Mouse (Mus musculus) cerebellum, adult 2 months (tissue): ENCODE results near the gene Poldip2. TPM values are rescaled to one million over a fixed set of nuclear protein-coding genes. Genes with fewer than 3 reads are reported as not detected.
A peak's percentile ranks its signal among the peaks of the same experiment; 100 is the strongest.
"Not testable (repeated sequence)": the region's sequence is repeated elsewhere in the genome, so short reads cannot be mapped to it uniquely, and the experiment has no call there.

Experiments used
- DNase-seq, 2 experiments: peaks; one replicate each; pipeline ENCODE4 v3.0.0; 2021
- H3K27ac ChIP-seq: fragments of 200-500 bp; 2 replicates; pipeline ENCODE4 v1.5.1; 2012; ENCODE audit warnings: low read length, control low read depth, inconsistent platforms; ENCODE audit not compliant: insufficient read depth
- H3K27me3 ChIP-seq: fragments of 200-500 bp; 2 replicates; pipeline ENCODE4 v1.6.1; 2012; ENCODE audit warnings: inconsistent platforms, mild to moderate bottlenecking, low read length, moderate library complexity; ENCODE audit not compliant: control insufficient read depth, insufficient read depth
- H3K4me1 ChIP-seq: fragments of 200-500 bp; 2 replicates; pipeline ENCODE4 v1.6.1; 2011; ENCODE audit warnings: low read length; ENCODE audit not compliant: control insufficient read depth, insufficient read depth
- H3K4me3 ChIP-seq: fragments of 200-500 bp; replicated peaks from 2 replicates; pipeline ENCODE3; 2011; ENCODE audit warnings: mild to moderate bottlenecking, low read depth, low read length, control low read depth; ENCODE audit not compliant: insufficient read depth
- CTCF ChIP-seq: fragments of 200-500 bp; IDR thresholded peaks from 2 replicates; pipeline ENCODE4 v1.5.1; 2011; ENCODE audit warnings: low read depth, mild to moderate bottlenecking, control low read depth, low read length, moderate library complexity, borderline replicate concordance; ENCODE audit not compliant: insufficient read depth
- POLR2A ChIP-seq: fragments of 200-500 bp; IDR thresholded peaks from 2 replicates; pipeline ENCODE4 v1.6.1; 2011; ENCODE audit warnings: low read length, control low read depth, borderline replicate concordance; ENCODE audit not compliant: insufficient read depth
- WGBS: fragments of 180-500 bp; shearing (Covaris S2); methylation state at CpG from one replicate; pipeline ENCODE4 v1.1.7; 2018; 5-methylcytosine and 5-hydroxymethylcytosine counted together
- polyA plus RNA-seq: library from polyadenylated mRNA; depleted of rRNA; stranded (reverse); fragments of >200 nt; gene quantifications from 2 replicates; pipeline ENCODE4 v1.2.3, GENCODE M21; 2012

The Poldip2 gene
- polyA plus RNA-seq, 1 experiment = 133 TPM

DNA sequence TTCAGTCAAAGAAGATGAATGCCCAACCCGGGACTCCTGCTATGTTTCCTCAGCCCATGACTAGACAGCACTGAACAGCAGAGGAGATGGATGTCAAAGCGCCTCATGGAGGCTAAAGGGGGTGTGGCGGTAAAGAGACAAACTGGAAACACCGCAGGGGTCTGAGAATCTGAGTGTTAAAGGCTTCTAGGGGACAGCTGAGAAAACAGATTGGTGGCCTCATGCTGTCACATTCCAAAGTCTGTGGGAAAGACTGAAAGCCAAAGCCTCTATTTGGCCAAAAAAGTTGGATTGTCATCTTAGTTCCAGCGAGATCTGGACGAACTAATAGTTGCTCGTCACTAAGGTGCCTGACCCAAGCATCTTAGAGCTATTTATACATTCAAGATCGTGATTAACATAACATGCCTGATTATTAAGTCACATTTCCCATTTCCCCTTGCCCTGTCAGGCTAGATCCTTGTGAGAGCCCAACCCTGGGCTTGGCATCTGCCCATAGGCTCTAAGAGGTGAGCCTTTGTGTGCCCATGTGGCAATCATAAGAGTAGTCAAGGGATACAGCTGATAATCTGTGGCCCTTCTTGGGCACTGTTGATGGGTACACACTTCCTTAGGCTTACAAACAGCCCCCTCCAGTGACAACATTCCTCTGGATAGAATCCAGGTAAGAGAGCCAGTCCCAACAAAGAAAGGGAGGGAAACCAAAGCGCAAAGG is 11.4 kb downstream of the Poldip2 start:
- no peak for DNase-seq
- 20% methylated on average over 9 of the region's 9 CpGs for WGBS
- Histone ChIP-seq H3K27me3 (no peaks in the 10 kb centered on the region), H3K27ac (peak overlapping the region; percentile 10; the same call in 1 of the 2 replicates), H3K4me1 (peaks cover 3% of the 10 kb centered on the region; the same call in 1 of the 2 replicates), H3K4me3 (no peak overlapping the region)
- TF ChIP-seq POLR2A (no peak), CTCF (no peak)

DNA sequence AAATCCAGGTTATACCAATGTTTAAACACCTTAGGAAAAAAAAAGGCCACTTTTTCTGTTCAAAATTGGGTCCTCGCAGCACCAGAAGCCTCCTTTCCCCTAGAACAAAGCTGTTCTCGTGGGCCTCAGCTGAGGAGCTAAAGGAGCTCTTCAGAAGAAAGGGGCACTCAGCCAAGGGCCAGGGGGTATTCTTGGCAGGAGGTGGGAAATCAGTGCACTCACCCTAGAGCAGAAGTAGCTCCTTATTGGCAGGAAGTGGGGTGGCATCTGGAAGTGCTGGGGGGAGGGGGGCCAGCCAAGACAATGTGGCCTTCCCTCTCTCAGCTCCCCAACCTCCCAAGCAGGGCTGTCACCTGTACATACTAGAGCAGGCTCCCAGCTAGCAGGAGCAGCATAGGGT is 12.8 kb downstream of the Poldip2 start:
- H3K4me3 ChIP-seq = no peak overlapping the region
- H3K27me3 ChIP-seq = no peaks in the 10 kb centered on the region
- WGBS = 24% methylated on average over 2 of the region's 2 CpGs
- no peak for DNase-seq
- peaks cover 3% of the 10 kb centered on the region; the same call in 1 of the 2 replicates for H3K4me1 ChIP-seq
- H3K27ac ChIP-seq = no peak overlapping the region
- TF ChIP-seq CTCF = no peak
- no peak for TF ChIP-seq POLR2A

DNA sequence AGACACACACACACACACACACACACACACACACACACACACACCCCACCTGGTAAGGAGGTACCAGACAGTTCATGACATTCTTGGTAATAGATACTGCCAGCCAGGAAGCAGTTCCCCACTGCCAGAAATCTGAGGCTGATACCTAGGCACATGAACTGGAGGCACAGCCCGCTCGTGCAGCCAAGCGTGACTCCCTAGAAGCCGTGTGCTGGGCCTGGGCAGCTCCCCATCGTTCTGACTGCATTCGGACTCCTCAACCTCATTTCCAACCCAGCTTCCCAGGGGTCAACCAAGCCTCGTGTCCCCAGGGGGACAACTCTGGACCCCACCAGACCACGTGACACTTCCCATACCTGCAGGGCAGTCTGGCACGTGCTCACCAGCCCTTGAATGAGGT is 16.7 kb downstream of the Poldip2 start:
- H3K4me3 ChIP-seq = no peak overlapping the region
- no peak for TF ChIP-seq POLR2A
- TF ChIP-seq CTCF = no peak
- WGBS = 69% methylated on average over 9 of the region's 9 CpGs
- H3K27me3 ChIP-seq = no peaks in the 10 kb centered on the region
- peaks cover 10% of the 10 kb centered on the region for H3K4me1 ChIP-seq
- no peak for DNase-seq
- no peak overlapping the region for H3K27ac ChIP-seq

DNA sequence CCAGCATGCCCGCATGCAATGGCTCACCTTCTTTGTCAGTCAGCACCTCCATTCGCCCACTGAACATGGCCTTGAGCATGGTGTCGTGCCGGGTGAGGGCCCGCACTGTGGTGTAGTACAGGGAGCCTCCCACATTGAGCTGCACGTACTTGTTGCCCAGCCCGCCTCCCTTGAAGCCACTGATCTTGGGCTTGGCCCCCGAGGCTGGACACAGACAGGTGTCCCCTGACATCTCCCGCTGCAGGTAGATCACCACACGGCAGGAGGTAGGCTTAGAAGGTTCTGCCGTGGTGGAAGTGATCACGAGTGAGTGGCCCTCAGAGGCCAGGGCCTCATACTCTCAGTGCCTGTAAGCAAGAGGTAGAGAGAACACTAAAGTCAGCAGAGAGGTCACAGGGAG is 18.0 kb downstream of the Poldip2 start:
- DNase-seq = no peak
- Histone ChIP-seq H3K4me3 (no peak overlapping the region), H3K4me1 (peaks cover 9% of the 10 kb centered on the region), H3K27ac (no peak overlapping the region), H3K27me3 (no peaks in the 10 kb centered on the region)
- TF ChIP-seq POLR2A (no peak), CTCF (no peak)
- WGBS = 86% methylated on average over 12 of the region's 12 CpGs

DNA sequence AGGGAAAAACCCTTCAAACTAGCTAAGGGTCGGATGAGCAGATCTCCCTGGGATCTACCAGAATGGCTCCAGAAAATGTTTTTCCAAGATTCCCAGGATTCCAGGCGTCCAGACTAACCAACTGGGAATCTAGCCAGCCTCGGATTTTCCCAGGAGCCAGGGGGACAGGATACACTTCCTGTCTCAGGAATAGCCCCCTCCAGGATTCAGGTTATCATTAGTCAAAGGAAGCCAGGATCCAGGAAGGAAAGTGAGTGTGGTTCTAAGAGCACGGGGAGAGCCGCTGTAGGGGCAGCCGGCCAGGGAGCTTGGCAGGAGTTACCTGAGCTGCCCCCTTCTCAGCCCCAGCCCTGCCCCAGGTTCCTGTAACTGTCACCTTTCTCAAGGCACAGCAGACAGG is 19.1 kb downstream of the Poldip2 start:
- Histone ChIP-seq H3K27ac (no peak overlapping the region), H3K27me3 (no peaks in the 10 kb centered on the region), H3K4me3 (no peak overlapping the region), H3K4me1 (peaks cover 9% of the 10 kb centered on the region)
- DNase-seq = no peak
- TF ChIP-seq CTCF (no peak), POLR2A (no peak)
- 32% methylated on average over 6 of the region's 6 CpGs for WGBS

DNA sequence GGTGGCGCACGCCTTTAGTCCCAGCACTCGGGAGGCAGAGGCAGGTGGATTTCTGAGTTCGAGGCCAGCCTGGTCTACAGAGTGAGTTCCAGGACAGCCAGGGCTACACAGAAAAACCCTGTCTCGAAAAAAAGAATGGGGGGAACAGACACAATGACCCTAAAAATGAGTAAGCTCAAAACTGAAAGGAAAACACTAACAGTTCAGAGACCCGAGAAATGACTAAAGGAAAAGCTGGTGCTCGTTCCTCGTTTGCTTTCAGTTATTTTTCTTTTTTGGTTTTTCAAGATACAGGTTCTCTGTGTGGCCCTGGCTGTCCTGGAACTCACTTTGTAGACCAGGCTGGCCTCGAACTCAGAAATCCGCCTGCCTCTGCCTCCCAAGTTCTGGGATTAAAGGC is 19.5 kb downstream of the Poldip2 start:
- 90% methylated on average over 10 of the region's 10 CpGs for WGBS

DNA sequence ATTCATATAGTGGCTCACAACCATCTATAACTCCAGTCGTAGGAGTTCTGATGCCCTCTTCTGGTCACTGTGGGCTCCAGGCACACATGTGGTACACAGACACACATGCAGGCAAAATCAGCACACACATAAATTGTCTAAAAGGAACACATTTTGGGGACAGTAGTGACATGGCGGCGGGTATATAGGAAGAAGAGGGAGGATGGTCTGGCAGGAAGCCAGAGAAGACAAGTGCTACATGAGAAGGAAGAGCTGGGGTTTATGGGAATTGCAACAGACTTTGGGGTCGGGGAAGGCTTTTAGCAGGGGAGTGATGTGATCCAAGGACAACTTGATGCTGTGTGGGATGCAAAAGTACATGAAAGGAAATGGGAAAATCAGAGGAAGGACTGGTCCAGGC is 22.5 kb downstream of the Poldip2 start:
- Histone ChIP-seq H3K4me3 (no peak overlapping the region), H3K4me1 (peaks cover 16% of the 10 kb centered on the region), H3K27ac (no peak overlapping the region), H3K27me3 (no peaks in the 10 kb centered on the region)
- WGBS = 81% methylated on average over 4 of the region's 4 CpGs
- DNase-seq = no peak
- no peak for TF ChIP-seq CTCF
- TF ChIP-seq POLR2A = no peak

More for the DNA sequence above, 19.5 kb downstream of the Poldip2 start:
- not testable (repeated sequence) for H3K27ac ChIP-seq, H3K4me3 ChIP-seq, DNase-seq, H3K27me3 ChIP-seq, H3K4me1 ChIP-seq

DNA sequence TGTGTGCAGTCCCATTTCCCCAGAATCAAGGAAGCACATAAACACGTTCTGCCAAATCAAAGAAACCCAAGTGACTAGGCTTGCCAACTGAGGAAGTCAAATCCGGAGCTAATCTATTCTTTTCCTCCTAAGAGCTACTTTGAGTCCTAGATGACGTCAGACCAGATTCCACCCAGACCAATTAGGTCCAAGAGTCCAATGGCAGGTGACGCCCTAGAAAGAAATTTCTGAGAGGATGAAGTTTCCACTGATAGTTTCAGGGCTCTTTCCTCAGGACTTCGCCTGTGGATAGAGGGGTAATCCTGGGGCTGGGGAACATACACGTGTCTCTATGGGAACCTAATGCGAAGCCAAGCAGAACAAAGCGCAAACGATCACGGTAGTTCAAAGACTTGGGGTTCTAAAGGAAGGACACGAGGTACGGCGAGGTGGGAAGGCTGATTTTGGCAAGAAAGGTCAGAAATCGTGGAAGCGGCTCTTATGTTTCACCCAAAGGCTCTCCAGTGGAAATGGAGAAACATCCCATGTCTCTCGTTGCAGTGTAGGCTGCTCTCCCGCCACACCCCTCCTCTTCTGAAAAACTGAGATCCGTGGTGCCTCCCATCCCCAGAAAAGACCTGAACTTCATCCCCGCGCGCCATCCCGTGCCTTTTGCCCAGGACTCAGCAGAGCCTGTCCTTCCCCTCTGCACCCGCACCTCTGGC is 23.5 kb downstream of the Poldip2 start:
- peak in 1 of 2 experiments; percentile 34 for DNase-seq
- Histone ChIP-seq H3K27me3 (no peaks in the 10 kb centered on the region), H3K4me3 (peak overlapping the region; percentile 81), H3K4me1 (peaks cover 10% of the 10 kb centered on the region), H3K27ac (peak overlapping the region; percentile 19)
- under 1% methylated on average over 23 of the region's 23 CpGs for WGBS
- TF ChIP-seq CTCF (no peak), POLR2A (no peak)
